Mouse (Mus musculus) brain, embryonic 18.5 days (tissue): ENCODE measurements at regions not wholly inside any gene's neighbourhood (a gene's known extent, or its start where the extent isn't known, plus 50 kb on each side); places are given as distances from the start of the nearest gene placed in this dataset.

Experiments used
- DNase-seq: peaks from one replicate; pipeline ENCODE4 v3.0.0-alpha.2; 2012; ENCODE audit warnings: low read depth, low spot score

GRCm38 (mm10) chr12:77179138-77179537, 58.8 kb upstream of the Fut8 start:
- no peak for DNase-seq

- no peak for DNase-seq
Observed at GRCm38 (mm10) chr12:77177811-77178578, 59.9 kb upstream of the Fut8 start.

GRCm38 (mm10) chr12:77177303-77177702, 60.6 kb upstream of the Fut8 start:
- DNase-seq: no peak

- DNase-seq: no peak
Observed at GRCm38 (mm10) chr12:77174032-77174431, 63.9 kb upstream of the Fut8 start.

- DNase-seq: no peak
Observed at GRCm38 (mm10) chr12:77172540-77172939, 65.4 kb upstream of the Fut8 start.

GRCm38 (mm10) chr12:77170257-77170656, 67.7 kb upstream of the Fut8 start:
- DNase-seq: no peak

GRCm38 (mm10) chr12:77168367-77168766, 69.6 kb upstream of the Fut8 start:
- DNase-seq: no peak

GRCm38 (mm10) chr12:77156698-77157097, 81.2 kb upstream of the Fut8 start:
- no peak for DNase-seq

GRCm38 (mm10) chr12:77155626-77156025, 82.3 kb upstream of the Fut8 start:
- DNase-seq: no peak

GRCm38 (mm10) chr12:77151471-77151870, 86.5 kb upstream of the Fut8 start:
- DNase-seq: no peak

GRCm38 (mm10) chr12:77149835-77150234, 88.1 kb upstream of the Fut8 start:
- DNase-seq: no peak

GRCm38 (mm10) chr12:77148146-77148545, 89.8 kb upstream of the Fut8 start:
- DNase-seq: no peak

GRCm38 (mm10) chr12:77143958-77144357, 94.0 kb upstream of the Fut8 start:
- DNase-seq: no peak

- DNase-seq: no peak
Observed at GRCm38 (mm10) chr12:77143521-77143920, 94.4 kb upstream of the Fut8 start.

- DNase-seq: no peak
Observed at GRCm38 (mm10) chr12:77143105-77143504, 94.8 kb upstream of the Fut8 start.

- DNase-seq: no peak
Observed at GRCm38 (mm10) chr12:77142224-77142623, 95.7 kb upstream of the Fut8 start.

GRCm38 (mm10) chr12:77141260-77142201, 96.4 kb upstream of the Fut8 start:
- no peak for DNase-seq

GRCm38 (mm10) chr12:77140656-77141055, 97.3 kb upstream of the Fut8 start:
- DNase-seq: no peak

- no peak for DNase-seq
Observed at GRCm38 (mm10) chr12:77140141-77140540, 97.8 kb upstream of the Fut8 start.

GRCm38 (mm10) chr12:77139718-77140117, 98.2 kb upstream of the Fut8 start:
- no peak for DNase-seq

- no peak for DNase-seq
Observed at GRCm38 (mm10) chr12:77138506-77139201, 99.3 kb upstream of the Fut8 start.

GRCm38 (mm10) chr12:77137291-77137830, 100.6 kb upstream of the Fut8 start:
- DNase-seq: no peak
